8 mouse cellular contexts compared by ENCODE assay signal in genomic region chr10:80431570-80432386, GRCm38 (mm10). TPM values are rescaled to one million over a fixed set of nuclear protein-coding genes. Genes with fewer than 3 reads are reported as not detected.
DNase-seq lines count a peak whose midpoint lies in the region; ATAC-seq and TF ChIP-seq lines count a peak whose summit lies in the region.

No protein-coding gene starts in this region.

- H3K9ac ChIP-seq in intestine, postnatal 0 days (ENCODE audit: low read depth, low read length): peak overlapping the region; percentile 92

- no peaks in the 10 kb centered on the region for H3K9me3 ChIP-seq in intestine, postnatal 0 days (ENCODE audit: control insufficient read depth)

- no peak overlapping the region for H3K27ac ChIP-seq in intestine, postnatal 0 days (ENCODE audit: low read depth, low read length)
- H3K27ac ChIP-seq in olfactory bulb, adult 2 months (ENCODE audit: insufficient read depth, low read depth, low read length): no peak overlapping the region

- DNase-seq in cerebellum, adult 11 months: peak; percentile 27
- no peak for DNase-seq in cerebellum, postnatal 4 days (ENCODE audit: low spot score in 2 of 2)
- peak; percentile 8 for DNase-seq in right cerebral cortex, postnatal 14 days
- DNase-seq in right cerebral cortex, postnatal 4 days: no peak
- DNase-seq in urinary bladder, postnatal 10 days (ENCODE audit: low spot score): no peak
- no peak for DNase-seq in c-Kit-positive CD71-positive TER-119-positive erythroid progenitor cells, embryonic 14.5 days (ENCODE audit: low spot score)

- H3K4me3 ChIP-seq in intestine, postnatal 0 days (ENCODE audit: low read depth, low read length): peak overlapping the region; percentile 99
- peak overlapping the region; percentile 5; the same call in 1 of the 2 replicates for H3K4me3 ChIP-seq in olfactory bulb, adult 2 months (ENCODE audit: insufficient read depth, low read depth, low read length)

- H3K4me2 ChIP-seq in intestine, postnatal 0 days (replicated peaks; ENCODE audit: low read depth): peak overlapping the region; percentile 82

- peaks cover 18% of the 10 kb centered on the region for H3K4me1 ChIP-seq in intestine, postnatal 0 days (replicated peaks; ENCODE audit: control insufficient read depth, insufficient read depth, low read length)
- H3K4me1 ChIP-seq in olfactory bulb, adult 2 months (ENCODE audit: control insufficient read depth, insufficient read depth, low read length): peaks cover 29% of the 10 kb centered on the region

- TF ChIP-seq POLR2A in olfactory bulb, adult 2 months (IDR thresholded peaks at IDR 0.05; ENCODE audit: insufficient read depth, low read depth, low read length): no peak

- ATAC-seq in intestine, postnatal 0 days: no peak

- H3K27me3 ChIP-seq in intestine, postnatal 0 days (replicated peaks; ENCODE audit: control insufficient read depth, insufficient read depth, low read length): no peaks in the 10 kb centered on the region

- 13% methylated on average over 16 of the region's 16 CpGs for WGBS in intestine, postnatal 0 days
- 18% methylated on average over 16 of the region's 16 CpGs for WGBS in olfactory bulb, adult 2 months

- no peak for TF ChIP-seq CTCF in intestine, postnatal 0 days (IDR thresholded peaks at IDR 0.05; ENCODE audit: low read depth)
- no peak for TF ChIP-seq CTCF in olfactory bulb, adult 2 months (IDR thresholded peaks at IDR 0.05; ENCODE audit: insufficient read depth, low read depth, low read length)

- peaks cover 30% of the 10 kb centered on the region for H3K36me3 ChIP-seq in intestine, postnatal 0 days (ENCODE audit: control insufficient read depth, insufficient read depth)

RNA-seq across cellular contexts. Expression of gene Tcf3, which starts 1.7 kb away (rescaled TPM):
- 34.1 and 34.5 TPM in 2 replicates for polyA plus RNA-seq in intestine, postnatal 0 days (2015; fragmentation: Nextera tagmentation; extraction: Ambion mirVana)
- polyA plus RNA-seq in olfactory bulb, adult 2 months (2012; ENCODE audit: insufficient read depth, insufficient read length, low replicate concordance, missing spikeins): not detected in 2 replicates

RNA-seq across cellular contexts. Expression of gene Uqcr11, which starts 25.1 kb away (rescaled TPM):
- polyA plus RNA-seq in intestine, postnatal 0 days (2015; fragmentation: Nextera tagmentation; extraction: Ambion mirVana): 1,032 and 1,082 TPM in 2 replicates
- polyA plus RNA-seq in olfactory bulb, adult 2 months (2012; ENCODE audit: insufficient read depth, insufficient read length, low replicate concordance, missing spikeins): not detected in 2 replicates

RNA-seq across cellular contexts. Expression of gene Mbd3, which starts 32.4 kb away (rescaled TPM):
- polyA plus RNA-seq in intestine, postnatal 0 days (2015; fragmentation: Nextera tagmentation; extraction: Ambion mirVana): 48.0 and 51.0 TPM in 2 replicates
- polyA plus RNA-seq in olfactory bulb, adult 2 months (2012; ENCODE audit: insufficient read depth, insufficient read length, low replicate concordance, missing spikeins): not detected in 2 replicates

RNA-seq across cellular contexts. Expression of gene Mex3d, which starts 44.3 kb away (rescaled TPM):
- 3.2 and 4.2 TPM in 2 replicates for polyA plus RNA-seq in intestine, postnatal 0 days (2015; fragmentation: Nextera tagmentation; extraction: Ambion mirVana)
- polyA plus RNA-seq in olfactory bulb, adult 2 months (2012; ENCODE audit: insufficient read depth, insufficient read length, low replicate concordance, missing spikeins): not detected in 2 replicates

Comparison
In these comparisons a context has a peak if more than half of its experiments do, and no peak if none do; other contexts are left out.
1. DNase-seq: peak in cerebellum, adult 11 months (single experiment) and right cerebral cortex, postnatal 14 days (single experiment); none in cerebellum, postnatal 4 days (0 of 2), right cerebral cortex, postnatal 4 days (single experiment), urinary bladder, postnatal 10 days (single experiment) and c-Kit-positive CD71-positive TER-119-positive erythroid progenitor cells, embryonic 14.5 days (single experiment).
2. RNA of gene Uqcr11, which starts 25.1 kb away (polyA plus RNA-seq): 1,032 to 1,082 TPM in intestine, postnatal 0 days; not detected in olfactory bulb, adult 2 months; every median in the first group is over 1,000 times any median in the second.